Mouse (Mus musculus): ENCODE results near the gene Tars.

DNA sequence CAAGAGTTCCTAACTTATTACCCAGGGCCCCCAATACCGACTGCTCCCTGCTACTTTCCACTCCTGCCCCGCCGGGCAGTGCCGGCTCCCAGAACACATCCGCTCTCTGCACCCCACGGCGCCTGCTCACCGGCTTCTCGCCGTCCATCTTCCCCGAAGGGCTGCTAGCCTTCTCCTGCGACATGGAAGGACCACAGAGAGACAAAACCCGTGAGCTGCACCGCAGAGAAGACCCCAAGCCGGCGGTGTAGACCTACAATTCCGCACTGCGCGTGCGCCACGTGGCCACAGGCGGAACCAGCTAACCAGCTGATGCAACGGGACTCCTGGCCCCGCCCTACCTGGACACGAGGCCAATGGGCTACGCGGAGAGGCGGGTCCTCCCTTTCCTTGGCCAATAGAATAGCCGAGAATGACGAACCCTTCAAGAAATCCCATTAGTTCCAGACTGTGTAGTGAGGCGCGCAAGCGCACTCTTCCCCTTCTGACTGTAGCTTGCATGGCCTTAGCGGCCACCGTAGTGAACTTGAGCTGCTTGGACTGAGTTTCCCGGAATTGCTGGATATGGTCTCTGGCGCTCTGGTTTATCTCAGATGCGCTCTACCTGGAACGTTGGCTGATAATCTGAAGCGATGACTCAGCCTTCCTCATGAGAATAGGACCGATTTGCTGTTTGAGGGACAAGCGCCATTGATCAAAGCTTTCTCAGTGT, at the start of gene Tars:
- TF ChIP-seq CTCF (IDR thresholded peaks at IDR 0.05; ENCODE audit: low read depth, low read length) (no peak), GATA1 (IDR thresholded peaks at IDR 0.05; ENCODE audit: borderline replicate concordance, low read length) (no peak), TAL1 (conservative IDR thresholded peaks at IDR 0.05; ENCODE audit: low read depth, low read length) (no peak), POLR2AphosphoS5 (IDR thresholded peaks at IDR 0.05; ENCODE audit: insufficient replicate concordance, low read depth, low read length) (no peak)
